Mouse (Mus musculus): ENCODE data around the gene Fa2h. TPM values are rescaled to one million over a fixed set of nuclear protein-coding genes. Genes with fewer than 3 reads are reported as not detected.

Fa2h gene
- polyA plus RNA-seq, 2 experiments from 2014 or later: not detected

- peak; percentile 21 for ATAC-seq
These were observed 94.2 kb downstream of the Fa2h start for GRCm38 (mm10) chr8:111299363-111299820.

- ATAC-seq: no peak
These were observed 95.6 kb downstream of the Fa2h start for GRCm38 (mm10) chr8:111298011-111298410.

Other genes with a start within 250 kb of the Fa2h start
- 10 to 100 TPM; 27.4 to 32.1 TPM for gene Glg1, start 134.6 kb downstream of the Fa2h start, polyA plus RNA-seq (2017; shearing (Covaris generic))
- gene Rfwd3, start 93.6 kb downstream of the Fa2h start, polyA plus RNA-seq (2017; shearing (Covaris generic)): 10 to 100 TPM; 20.2 to 34.9 TPM
- 1 to 10 TPM; 5.3 to 7.1 TPM for gene Mlkl, start 55.6 kb downstream of the Fa2h start, polyA plus RNA-seq (2017; shearing (Covaris generic))
- gene Wdr59, start 128.3 kb upstream of the Fa2h start, polyA plus RNA-seq (2017; shearing (Covaris generic)): 1 to 10 TPM; 4.3 to 6.5 TPM
- gene Znrf1, start 142.3 kb upstream of the Fa2h start, polyA plus RNA-seq (2017; shearing (Covaris generic)): 10 to 100 TPM; 27.5 to 43.5 TPM
- 1 to 10 TPM in 1 of 2 experiments, under 1 TPM in 1; 0.98 to 2.0 TPM for gene Ldhd, start 236.6 kb upstream of the Fa2h start, polyA plus RNA-seq (2017; shearing (Covaris generic))
- gene Zfp1, start 249.6 kb upstream of the Fa2h start, polyA plus RNA-seq (2017; shearing (Covaris generic)): 10 to 100 TPM; 41.3 to 41.7 TPM